Mouse (Mus musculus) frontal cortex, postnatal 10 days (tissue): ENCODE measurements around the gene Magi2.

Experiments used
- DNase-seq, 2 experiments: peaks; one replicate each; pipeline ENCODE4 v3.0.0; 2022; ENCODE audit warnings: low spot score in 2 of 2, mixed read lengths in 1 of 2

The Magi2 gene

GRCm38 (mm10) chr5:20589731-20590130 is 1362.9 kb downstream of the Magi2 start:
- no peak for DNase-seq

- DNase-seq: no peak
Observed at GRCm38 (mm10) chr5:20598196-20598595, 1371.4 kb downstream of the Magi2 start.

- DNase-seq: no peak
Observed at GRCm38 (mm10) chr5:20603756-20604469, 1377.1 kb downstream of the Magi2 start.

- DNase-seq: no peak
Observed at GRCm38 (mm10) chr5:20606497-20606896, 1379.7 kb downstream of the Magi2 start.

GRCm38 (mm10) chr5:20607503-20607902 is 1380.7 kb downstream of the Magi2 start:
- no peak for DNase-seq

GRCm38 (mm10) chr5:20609206-20609935 is 1382.5 kb downstream of the Magi2 start:
- DNase-seq: no peak

GRCm38 (mm10) chr5:20610640-20611039 is 1383.8 kb downstream of the Magi2 start:
- DNase-seq: no peak

- DNase-seq: no peak
Observed at GRCm38 (mm10) chr5:20612616-20613015, 1385.8 kb downstream of the Magi2 start.

GRCm38 (mm10) chr5:20614891-20615290 is 1388.1 kb downstream of the Magi2 start:
- no peak for DNase-seq

GRCm38 (mm10) chr5:20620596-20621511 is 1394.0 kb downstream of the Magi2 start:
- DNase-seq: no peak

GRCm38 (mm10) chr5:20622417-20622816 is 1395.6 kb downstream of the Magi2 start:
- DNase-seq: no peak

- no peak for DNase-seq
Observed at GRCm38 (mm10) chr5:20622837-20623573, 1396.2 kb downstream of the Magi2 start.

- DNase-seq: no peak
Observed at GRCm38 (mm10) chr5:20625117-20625516, 1398.3 kb downstream of the Magi2 start.

GRCm38 (mm10) chr5:20628954-20629601 is 1402.2 kb downstream of the Magi2 start:
- no peak for DNase-seq

- no peak for DNase-seq
Observed at GRCm38 (mm10) chr5:20634046-20634769, 1407.4 kb downstream of the Magi2 start.

- no peak for DNase-seq
Observed at GRCm38 (mm10) chr5:20634822-20635221, 1408.0 kb downstream of the Magi2 start.

- DNase-seq: peak in 1 of 2 experiments; percentile 18
Observed at GRCm38 (mm10) chr5:20637300-20637989, 1410.6 kb downstream of the Magi2 start.

- no peak for DNase-seq
Observed at GRCm38 (mm10) chr5:20642196-20642595, 1415.4 kb downstream of the Magi2 start.

GRCm38 (mm10) chr5:20643741-20644140 is 1416.9 kb downstream of the Magi2 start:
- no peak for DNase-seq

- DNase-seq: no peak
Observed at GRCm38 (mm10) chr5:20646947-20647346, 1420.1 kb downstream of the Magi2 start.
